Mouse (Mus musculus): ENCODE data around the gene Mmp19.

DNA sequence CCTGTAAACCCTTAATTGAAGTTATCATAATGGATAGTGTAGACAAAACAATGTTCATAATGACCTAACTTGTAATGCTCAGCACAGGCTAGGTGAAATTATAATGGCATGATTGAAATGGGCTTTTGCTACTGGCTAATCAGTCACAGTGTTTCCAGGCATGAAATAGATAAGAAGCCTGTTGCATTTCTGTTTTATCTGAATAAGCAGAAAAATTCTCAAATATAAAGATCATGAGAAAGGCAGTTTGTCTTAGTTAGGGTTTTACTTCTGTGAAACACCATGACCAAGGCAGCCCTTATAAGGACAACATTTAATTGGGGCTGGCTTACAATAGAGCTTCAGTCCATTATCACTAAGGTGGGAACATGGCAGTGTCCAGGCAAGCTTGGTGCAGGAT lies 49.9 kb downstream of the Mmp19 start:
- TF ChIP-seq CTCF (IDR thresholded peaks at IDR 0.05; ENCODE audit: low read depth, low read length) = no peak
- no peak for TF ChIP-seq POLR2A (IDR thresholded peaks at IDR 0.05; ENCODE audit: borderline replicate concordance, low read depth, low read length)

All from bone marrow macrophage, adult 2 months (primary cell).